Mouse (Mus musculus): ENCODE results near the gene Nit2. TPM values are rescaled to one million over a fixed set of nuclear protein-coding genes. Genes with fewer than 3 reads are reported as not detected.
"Not testable (repeated sequence)": the region's sequence is repeated elsewhere in the genome, so short reads cannot be mapped to it uniquely, and the experiment has no call there.

Nit2 gene
- polyA plus RNA-seq, 1 experiment from 2014 or later = 68.1 TPM

DNA sequence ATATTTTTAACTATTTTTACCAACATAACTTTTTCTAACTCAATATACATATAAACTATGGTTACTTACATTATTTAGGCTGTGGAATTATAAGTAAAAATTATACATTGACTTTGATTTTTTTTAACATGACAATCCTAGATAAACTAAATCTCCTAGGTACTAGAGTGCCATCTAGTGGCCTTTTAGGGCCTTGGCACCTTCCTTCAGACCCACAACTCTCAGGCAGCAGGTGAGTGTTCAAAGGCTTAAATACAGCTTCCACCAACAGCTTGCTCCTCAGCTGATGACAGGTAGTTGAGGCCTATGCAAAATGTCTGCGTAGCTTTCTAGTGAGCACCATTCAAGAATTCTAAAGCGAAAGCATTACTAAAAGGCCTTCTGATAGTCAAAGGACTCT is 10.1 kb upstream of the Nit2 start:
- Histone ChIP-seq H3K4me1 (no peaks in the 10 kb centered on the region), H3K27ac (replicated peaks) (no peak overlapping the region), H3K36me3 (replicated peaks) (peaks cover 48% of the 10 kb centered on the region), H3K9me3 (no peaks in the 10 kb centered on the region), H3K4me3 (no peak overlapping the region), H3K27me3 (replicated peaks; ENCODE audit: low read depth, poor library complexity, severe bottlenecking) (no peaks in the 10 kb centered on the region)
- no peak for DNase-seq (ENCODE audit: low spot score)
- WGBS = 65% methylated on average over 2 of the region's 2 CpGs

DNA sequence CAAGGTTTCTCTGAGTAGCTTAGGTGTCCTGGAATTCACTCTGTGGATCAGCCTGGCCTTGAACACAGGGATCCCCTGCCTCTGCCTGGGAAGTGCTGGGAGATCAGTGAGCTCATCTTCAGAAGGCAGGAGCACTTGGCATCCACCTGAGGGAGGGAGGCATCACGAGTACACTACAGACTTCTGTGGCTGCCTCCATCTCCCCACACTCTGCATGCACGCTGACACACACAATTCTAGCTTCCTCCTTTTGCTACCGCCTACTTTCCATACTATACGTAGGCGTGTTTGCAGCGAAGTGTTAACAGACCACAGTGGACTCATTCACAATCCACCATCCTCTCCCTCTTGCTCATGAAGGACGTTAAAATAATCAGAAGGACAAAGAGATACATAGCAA is 9.1 kb upstream of the Nit2 start:
- Histone ChIP-seq H3K36me3 (replicated peaks) (peaks cover 42% of the 10 kb centered on the region), H3K27ac (replicated peaks) (no peak overlapping the region), H3K4me3 (no peak overlapping the region), H3K4me1 (no peaks in the 10 kb centered on the region), H3K27me3 (replicated peaks; ENCODE audit: low read depth, poor library complexity, severe bottlenecking) (no peaks in the 10 kb centered on the region), H3K9me3 (no peaks in the 10 kb centered on the region)
- 91% methylated on average over 7 of the region's 7 CpGs for WGBS
- no peak for DNase-seq (ENCODE audit: low spot score)

GRCm38 (mm10) chr16:57175751-57176150 is 8.6 kb upstream of the Nit2 start:
- 71% methylated on average over 2 of the region's 2 CpGs for whole genome bisulfite sequencing
- no peak overlapping the region for H3K4me3 ChIP-seq
- no peak overlapping the region for H3K27ac ChIP-seq (replicated peaks)
- H3K36me3 ChIP-seq (replicated peaks) = peaks cover 42% of the 10 kb centered on the region
- no peaks in the 10 kb centered on the region for H3K9me3 ChIP-seq
- DNase-seq (ENCODE audit: low spot score) = no peak
- H3K4me1 ChIP-seq = no peaks in the 10 kb centered on the region
- no peaks in the 10 kb centered on the region for H3K27me3 ChIP-seq (replicated peaks; ENCODE audit: low read depth, poor library complexity, severe bottlenecking)

DNA sequence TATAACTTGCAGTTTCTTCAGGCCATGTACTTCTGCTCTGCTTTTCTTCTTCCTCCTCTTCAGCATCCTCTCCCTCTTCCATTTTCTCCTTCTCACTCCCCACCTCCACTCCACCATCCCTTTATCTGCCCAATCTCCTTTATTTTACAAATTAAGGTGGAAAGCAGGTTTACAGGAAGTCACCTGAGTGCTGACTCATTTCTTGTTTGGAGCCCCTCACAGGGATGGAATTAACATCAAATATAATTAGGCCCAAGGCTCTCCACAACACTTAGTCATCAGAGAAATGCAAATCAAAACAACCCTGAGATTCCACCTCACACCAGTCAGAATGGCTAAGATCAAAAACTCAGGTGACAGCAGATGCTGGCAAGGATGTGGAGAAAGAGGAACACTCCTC is 7.3 kb upstream of the Nit2 start:
- H3K4me3 ChIP-seq; H3K27me3 ChIP-seq (replicated peaks; ENCODE audit: low read depth, poor library complexity, severe bottlenecking); H3K4me1 ChIP-seq; H3K27ac ChIP-seq (replicated peaks); H3K9me3 ChIP-seq; DNase-seq (ENCODE audit: low spot score): not testable (repeated sequence)
- H3K36me3 ChIP-seq (replicated peaks) = peaks cover 35% of the 10 kb centered on the region

GRCm38 (mm10) chr16:57171570-57171969 is 4.4 kb upstream of the Nit2 start:
- Histone ChIP-seq H3K27me3 (replicated peaks; ENCODE audit: low read depth, poor library complexity, severe bottlenecking) (no peaks in the 10 kb centered on the region), H3K4me1 (peaks cover 8% of the 10 kb centered on the region), H3K9me3 (no peaks in the 10 kb centered on the region), H3K36me3 (replicated peaks) (peaks cover 27% of the 10 kb centered on the region), H3K4me3 (no peak overlapping the region), H3K27ac (replicated peaks) (no peak overlapping the region)
- WGBS = 90% methylated on average over 6 of the region's 6 CpGs
- no peak for DNase-seq (ENCODE audit: low spot score)

DNA sequence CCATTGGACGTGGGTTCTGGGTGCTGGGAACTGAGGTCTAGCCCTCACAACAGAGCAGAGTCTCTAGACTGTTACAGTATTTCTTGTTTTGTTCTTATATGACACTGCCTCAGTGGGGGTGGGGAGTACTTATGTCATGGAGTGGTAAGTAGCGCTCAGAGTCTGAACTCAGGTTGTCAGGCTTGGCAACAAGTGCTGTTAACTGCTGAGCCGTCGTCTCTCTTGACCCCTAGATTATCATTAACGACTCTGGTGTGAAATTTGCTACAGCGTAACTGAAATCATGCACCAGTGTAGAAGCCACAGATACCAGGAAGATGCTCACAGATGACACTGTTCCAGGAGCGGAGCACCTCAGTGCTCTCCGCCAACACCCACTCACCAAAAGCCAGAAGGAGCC is 4.0 kb upstream of the Nit2 start:
- Histone ChIP-seq H3K27me3 (replicated peaks; ENCODE audit: low read depth, poor library complexity, severe bottlenecking) (no peaks in the 10 kb centered on the region), H3K9me3 (no peaks in the 10 kb centered on the region), H3K4me1 (peaks cover 8% of the 10 kb centered on the region), H3K4me3 (no peak overlapping the region), H3K27ac (replicated peaks) (no peak overlapping the region), H3K36me3 (replicated peaks) (peaks cover 23% of the 10 kb centered on the region)
- WGBS = 93% methylated on average over 8 of the region's 8 CpGs
- no peak for DNase-seq (ENCODE audit: low spot score)

DNA sequence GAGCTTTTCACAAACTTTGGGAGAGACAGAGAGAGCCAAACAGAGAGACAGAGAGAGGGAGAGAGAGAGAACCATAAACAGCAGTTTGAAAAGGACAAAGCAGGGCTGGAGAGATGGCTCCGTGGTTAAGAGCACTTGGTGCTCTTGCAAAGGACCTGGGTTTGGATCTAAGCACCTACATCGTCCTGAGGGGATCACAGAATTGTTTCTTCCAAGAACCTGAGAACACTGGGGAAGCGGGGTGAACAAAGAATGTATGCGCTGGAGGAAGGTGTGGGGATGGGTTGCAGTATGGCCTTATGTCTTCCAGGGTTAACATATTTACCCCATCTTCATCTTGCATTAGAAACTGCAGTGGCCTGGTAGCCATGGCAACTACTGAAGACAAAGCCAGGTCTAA is 1.1 kb upstream of the Nit2 start:
- Histone ChIP-seq H3K27ac (replicated peaks) (no peak overlapping the region), H3K4me3 (no peak overlapping the region), H3K4me1 (peaks cover 8% of the 10 kb centered on the region), H3K9me3 (no peaks in the 10 kb centered on the region), H3K27me3 (replicated peaks; ENCODE audit: low read depth, poor library complexity, severe bottlenecking) (no peaks in the 10 kb centered on the region), H3K36me3 (replicated peaks) (peaks cover 30% of the 10 kb centered on the region)
- WGBS = 68% methylated on average over 4 of the region's 4 CpGs
- no peak for DNase-seq (ENCODE audit: low spot score)

DNA sequence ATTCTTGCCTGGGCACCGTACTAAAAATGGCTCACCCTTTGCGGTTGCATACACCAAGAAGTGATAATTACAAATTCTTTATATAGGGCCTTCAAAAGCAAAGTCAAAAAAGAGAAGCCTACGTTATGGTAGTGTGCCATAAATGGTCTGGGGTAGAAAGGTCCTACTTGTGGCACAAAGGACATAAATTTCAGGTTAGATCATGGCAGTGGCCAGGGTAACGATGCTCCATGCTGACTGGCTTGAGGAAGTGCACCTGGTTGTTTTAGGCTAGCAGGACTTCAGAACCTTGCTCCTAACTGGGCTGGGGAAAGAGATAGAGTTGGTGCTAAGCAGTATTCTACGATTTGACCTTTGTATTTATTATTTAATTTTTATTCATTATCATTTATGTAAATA is 372 bp upstream of the Nit2 start:
- WGBS = 33% methylated on average over 5 of the region's 5 CpGs
- Histone ChIP-seq H3K36me3 (replicated peaks) (peaks cover 32% of the 10 kb centered on the region), H3K27ac (replicated peaks) (peak overlapping the region; percentile 92), H3K9me3 (no peaks in the 10 kb centered on the region), H3K4me1 (peaks cover 8% of the 10 kb centered on the region), H3K4me3 (peak overlapping the region; percentile 76), H3K27me3 (replicated peaks; ENCODE audit: low read depth, poor library complexity, severe bottlenecking) (no peaks in the 10 kb centered on the region)
- no peak for DNase-seq (ENCODE audit: low spot score)

DNA sequence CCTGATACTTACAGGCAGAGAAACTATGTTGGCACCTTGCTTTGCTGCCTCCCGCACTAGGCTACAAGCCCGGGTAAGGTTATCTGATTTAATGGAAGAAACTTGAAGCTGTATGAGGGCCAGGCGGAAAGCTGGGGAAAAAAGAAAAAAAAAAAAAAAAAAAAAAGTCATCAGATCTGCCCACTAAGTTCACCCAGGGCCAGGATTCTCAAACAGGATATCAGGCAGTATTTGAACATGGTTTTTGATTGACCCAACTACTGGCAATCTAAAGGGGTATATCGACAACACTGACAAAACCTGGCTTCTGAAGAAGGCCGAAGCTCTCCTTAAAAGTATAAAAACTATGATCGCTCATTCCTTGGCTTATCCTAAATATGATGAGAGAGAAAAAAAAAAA is 1.1 kb downstream of the Nit2 start:
- peak overlapping the region; percentile 76 for H3K4me3 ChIP-seq

GRCm38 (mm10) chr16:57165157-57165556 is 2.0 kb downstream of the Nit2 start:
- Histone ChIP-seq H3K27me3 (replicated peaks; ENCODE audit: low read depth, poor library complexity, severe bottlenecking) (no peaks in the 10 kb centered on the region), H3K4me1 (peaks cover 8% of the 10 kb centered on the region), H3K36me3 (replicated peaks) (peaks cover 42% of the 10 kb centered on the region), H3K4me3 (no peak overlapping the region), H3K27ac (replicated peaks) (no peak overlapping the region), H3K9me3 (no peaks in the 10 kb centered on the region)
- WGBS = 93% methylated on average over 5 of the region's 5 CpGs
- DNase-seq (ENCODE audit: low spot score) = no peak

More for the DNA sequence above, 1.1 kb downstream of the Nit2 start:
- H3K9me3 ChIP-seq = no peaks in the 10 kb centered on the region
- no peak for DNase-seq (ENCODE audit: low spot score)
- H3K36me3 ChIP-seq (replicated peaks) = peaks cover 37% of the 10 kb centered on the region
- 85% methylated on average over 6 of the region's 6 CpGs for WGBS
- H3K27me3 ChIP-seq (replicated peaks; ENCODE audit: low read depth, poor library complexity, severe bottlenecking) = no peaks in the 10 kb centered on the region
- peaks cover 8% of the 10 kb centered on the region for H3K4me1 ChIP-seq
- H3K27ac ChIP-seq (replicated peaks) = no peak overlapping the region

DNA sequence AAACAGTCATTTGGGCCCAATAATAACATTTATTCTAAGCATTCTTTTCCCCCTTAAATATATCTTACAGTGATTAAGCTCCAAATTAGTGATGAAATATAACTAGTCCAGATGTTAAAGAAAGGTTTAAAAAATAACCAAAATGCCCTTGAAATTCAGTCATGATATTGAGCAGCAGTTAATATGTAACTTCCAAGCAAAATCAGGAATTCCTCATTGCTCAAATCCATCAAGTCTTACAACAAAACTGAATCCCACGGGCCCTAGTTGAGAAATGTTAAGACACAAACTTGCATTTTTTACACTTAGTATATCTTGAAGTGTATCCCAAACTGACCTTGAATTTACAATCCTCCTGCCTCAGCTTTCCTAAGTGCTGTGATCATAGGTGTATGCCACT is 3.4 kb downstream of the Nit2 start:
- no peaks in the 10 kb centered on the region for H3K27me3 ChIP-seq (replicated peaks; ENCODE audit: low read depth, poor library complexity, severe bottlenecking)
- peaks cover 8% of the 10 kb centered on the region for H3K4me1 ChIP-seq
- peaks cover 54% of the 10 kb centered on the region for H3K36me3 ChIP-seq (replicated peaks)
- no peak overlapping the region for H3K4me3 ChIP-seq
- DNase-seq (ENCODE audit: low spot score) = no peak
- WGBS = 95% methylated on average over 1 of the region's 1 CpGs
- no peak overlapping the region for H3K27ac ChIP-seq (replicated peaks)
- no peaks in the 10 kb centered on the region for H3K9me3 ChIP-seq

GRCm38 (mm10) chr16:57162841-57163240 is 4.3 kb downstream of the Nit2 start:
- H3K4me1 ChIP-seq = no peaks in the 10 kb centered on the region
- no peak for DNase-seq (ENCODE audit: low spot score)
- no peaks in the 10 kb centered on the region for H3K9me3 ChIP-seq
- H3K36me3 ChIP-seq (replicated peaks) = peaks cover 63% of the 10 kb centered on the region
- no peak overlapping the region for H3K4me3 ChIP-seq
- 89% methylated on average over 5 of the region's 5 CpGs for WGBS
- H3K27me3 ChIP-seq (replicated peaks; ENCODE audit: low read depth, poor library complexity, severe bottlenecking) = no peaks in the 10 kb centered on the region
- H3K27ac ChIP-seq (replicated peaks) = no peak overlapping the region

GRCm38 (mm10) chr16:57159835-57160234 is 7.3 kb downstream of the Nit2 start:
- DNase-seq (ENCODE audit: low spot score) = no peak
- 75% methylated on average over 7 of the region's 7 CpGs for WGBS
- Histone ChIP-seq H3K4me3 (no peak overlapping the region), H3K36me3 (replicated peaks) (peaks cover 87% of the 10 kb centered on the region), H3K27ac (replicated peaks) (no peak overlapping the region), H3K9me3 (no peaks in the 10 kb centered on the region), H3K27me3 (replicated peaks; ENCODE audit: low read depth, poor library complexity, severe bottlenecking) (no peaks in the 10 kb centered on the region), H3K4me1 (no peaks in the 10 kb centered on the region)

- H3K9me3 ChIP-seq = no peaks in the 10 kb centered on the region
- no peaks in the 10 kb centered on the region for H3K27me3 ChIP-seq (replicated peaks; ENCODE audit: low read depth, poor library complexity, severe bottlenecking)
- H3K27ac ChIP-seq (replicated peaks) = no peak overlapping the region
- no peak overlapping the region for H3K4me3 ChIP-seq
- peaks cover 93% of the 10 kb centered on the region for H3K36me3 ChIP-seq (replicated peaks)
- no peak for DNase-seq (ENCODE audit: low spot score)
- WGBS = 78% methylated on average over 4 of the region's 4 CpGs
- no peaks in the 10 kb centered on the region for H3K4me1 ChIP-seq
These were observed 9.4 kb downstream of the Nit2 start for GRCm38 (mm10) chr16:57157728-57158127.

Data from embryonic facial prominence, embryonic 10.5 days (tissue).